Mouse (Mus musculus) right cerebral cortex, postnatal 36 days (tissue): ENCODE data around the gene Gpatch4.
A peak's percentile ranks its signal among the peaks of the same experiment; 100 is the strongest.

Experiments
- DNase-seq, 2 experiments: peaks; one replicate each; pipeline ENCODE4 v3.0.0; 2022; ENCODE audit warnings: low spot score in 2 of 2, mixed read lengths in 1 of 2

Gene Gpatch4

GRCm38 (mm10) chr3:88030608-88031395 is 12.1 kb upstream of the Gpatch4 start:
- peak; percentile 14 to 35 for DNase-seq

GRCm38 (mm10) chr3:88033506-88033905 is 9.4 kb upstream of the Gpatch4 start:
- no peak for DNase-seq

- DNase-seq, result no peak
These were observed 7.2 kb upstream of the Gpatch4 start for GRCm38 (mm10) chr3:88035561-88036293.

- DNase-seq, result no peak
These were observed 6.6 kb downstream of the Gpatch4 start for GRCm38 (mm10) chr3:88049532-88049931.

GRCm38 (mm10) chr3:88057030-88057429 is 14.1 kb downstream of the Gpatch4 start:
- no peak for DNase-seq

- DNase-seq, result peak; percentile 77 to 78
These were observed 15.2 kb downstream of the Gpatch4 start, which contains the start of gene Naxe for GRCm38 (mm10) chr3:88057902-88058696. Naxe (minus strand) TSS chr3:88058495.

GRCm38 (mm10) chr3:88068386-88068785 is 25.5 kb downstream of the Gpatch4 start:
- no peak for DNase-seq

- DNase-seq, result peak; percentile 74 to 77
These were observed 28.9 kb downstream of the Gpatch4 start for GRCm38 (mm10) chr3:88071783-88072182.

- DNase-seq, result no peak
These were observed 30.7 kb downstream of the Gpatch4 start for GRCm38 (mm10) chr3:88073631-88074030.

GRCm38 (mm10) chr3:88074351-88074750 is 31.4 kb downstream of the Gpatch4 start:
- DNase-seq, result no peak

- DNase-seq, result no peak
These were observed 31.9 kb downstream of the Gpatch4 start for GRCm38 (mm10) chr3:88074766-88075165.

- DNase-seq, result no peak
These were observed 34.5 kb downstream of the Gpatch4 start for GRCm38 (mm10) chr3:88077441-88077840.

GRCm38 (mm10) chr3:88078204-88078603 is 35.3 kb downstream of the Gpatch4 start, which contains the start of gene Ttc24:
Ttc24 (minus strand) TSS chr3:88078304.
- DNase-seq, result no peak

GRCm38 (mm10) chr3:88081345-88082223 is 38.7 kb downstream of the Gpatch4 start, which contains the start of gene Iqgap3:
Iqgap3 (plus strand) TSS chr3:88081971.
- peak; percentile 81 to 86 for DNase-seq

GRCm38 (mm10) chr3:88082224-88082618 is 39.3 kb downstream of the Gpatch4 start:
- no peak for DNase-seq

- DNase-seq, result no peak
These were observed 39.8 kb downstream of the Gpatch4 start for GRCm38 (mm10) chr3:88082663-88083062.

GRCm38 (mm10) chr3:88084001-88084400 is 41.1 kb downstream of the Gpatch4 start:
- DNase-seq, result no peak

GRCm38 (mm10) chr3:88085459-88085858 is 42.6 kb downstream of the Gpatch4 start:
- DNase-seq, result no peak

- DNase-seq, result no peak
These were observed 44.8 kb downstream of the Gpatch4 start for GRCm38 (mm10) chr3:88087688-88088087.

- no peak for DNase-seq
These were observed 47.2 kb downstream of the Gpatch4 start for GRCm38 (mm10) chr3:88090106-88090505.

GRCm38 (mm10) chr3:88090616-88091015 is 47.7 kb downstream of the Gpatch4 start:
- DNase-seq, result no peak
